Mouse (Mus musculus): ENCODE data around the gene Trank1. TPM values are rescaled to one million over a fixed set of nuclear protein-coding genes. Genes with fewer than 3 reads are reported as not detected.

Trank1 gene
- polyA plus RNA-seq, 1 experiment from 2014 or later, result 0.05 TPM

- no peak overlapping the region for H3K9ac ChIP-seq (ENCODE audit: low read length)
- H3K9me3 ChIP-seq (ENCODE audit: control insufficient read depth, low read length), result no peaks in the 10 kb centered on the region
- no peak for ATAC-seq (ENCODE audit: insufficient number of reproducible peaks, insufficient read depth, low FRiP score, low read depth)
- 70% methylated on average over 3 of the region's 3 CpGs for WGBS
- peaks cover 0 to 4% of the 10 kb centered on the region in 2 experiments; a peak in 1 of 4 replicates for H3K4me1 ChIP-seq (ENCODE audit: control insufficient read depth in 2 of 2, insufficient read depth in 2 of 2, low read length in 2 of 2)
- no peaks in the 10 kb centered on the region for H3K27me3 ChIP-seq (ENCODE audit: control insufficient read depth, insufficient read depth, low read length)
- H3K4me2 ChIP-seq (ENCODE audit: low read length), result no peak overlapping the region
- no peaks in the 10 kb centered on the region for H3K36me3 ChIP-seq (ENCODE audit: control insufficient read depth, insufficient read depth, low read length)
- no peak overlapping the region for H3K4me3 ChIP-seq (ENCODE audit: control insufficient read depth in 1 of 2, insufficient read depth in 1 of 2, low read depth in 1 of 2, low read length in 2 of 2)
- H3K27ac ChIP-seq (replicated peaks in 1 of 2; ENCODE audit: control insufficient read depth in 1 of 2, insufficient read depth in 1 of 2, low read depth in 2 of 2, low read length in 2 of 2), result no peak overlapping the region
Measured at GRCm38 (mm10) chr9:111352646-111353045, 41.1 kb downstream of the Trank1 start.

GRCm38 (mm10) chr9:111355041-111355440 is 43.5 kb downstream of the Trank1 start:
- no peak for ATAC-seq (ENCODE audit: insufficient number of reproducible peaks, insufficient read depth, low FRiP score, low read depth)
- WGBS, result 27% methylated on average over 4 of the region's 4 CpGs
- H3K4me1 ChIP-seq (ENCODE audit: control insufficient read depth in 2 of 2, insufficient read depth in 2 of 2, low read length in 2 of 2), result peaks cover 0 to 4% of the 10 kb centered on the region in 2 experiments; a peak in 1 of 4 replicates
- H3K9me3 ChIP-seq (ENCODE audit: control insufficient read depth, low read length), result no peaks in the 10 kb centered on the region
- H3K9ac ChIP-seq (ENCODE audit: low read length), result no peak overlapping the region
- H3K4me2 ChIP-seq (ENCODE audit: low read length), result no peak overlapping the region
- H3K27ac ChIP-seq (replicated peaks in 1 of 2; ENCODE audit: control insufficient read depth in 1 of 2, insufficient read depth in 1 of 2, low read depth in 2 of 2, low read length in 2 of 2), result no peak overlapping the region
- H3K27me3 ChIP-seq (ENCODE audit: control insufficient read depth, insufficient read depth, low read length), result no peaks in the 10 kb centered on the region
- H3K36me3 ChIP-seq (ENCODE audit: control insufficient read depth, insufficient read depth, low read length), result no peaks in the 10 kb centered on the region
- H3K4me3 ChIP-seq (ENCODE audit: control insufficient read depth in 1 of 2, insufficient read depth in 1 of 2, low read depth in 1 of 2, low read length in 2 of 2), result no peak overlapping the region

GRCm38 (mm10) chr9:111356386-111356785 is 44.8 kb downstream of the Trank1 start:
- no peaks in the 10 kb centered on the region for H3K9me3 ChIP-seq (ENCODE audit: control insufficient read depth, low read length)
- no peak overlapping the region for H3K4me3 ChIP-seq (ENCODE audit: control insufficient read depth in 1 of 2, insufficient read depth in 1 of 2, low read depth in 1 of 2, low read length in 2 of 2)
- WGBS, result 30% methylated on average over 3 of the region's 3 CpGs
- ATAC-seq (ENCODE audit: insufficient number of reproducible peaks, insufficient read depth, low FRiP score, low read depth), result no peak
- no peak overlapping the region for H3K27ac ChIP-seq (replicated peaks in 1 of 2; ENCODE audit: control insufficient read depth in 1 of 2, insufficient read depth in 1 of 2, low read depth in 2 of 2, low read length in 2 of 2)
- no peak overlapping the region for H3K9ac ChIP-seq (ENCODE audit: low read length)
- H3K27me3 ChIP-seq (ENCODE audit: control insufficient read depth, insufficient read depth, low read length), result no peaks in the 10 kb centered on the region
- H3K36me3 ChIP-seq (ENCODE audit: control insufficient read depth, insufficient read depth, low read length), result no peaks in the 10 kb centered on the region
- peaks cover 0 to 4% of the 10 kb centered on the region in 2 experiments; a peak in 1 of 4 replicates for H3K4me1 ChIP-seq (ENCODE audit: control insufficient read depth in 2 of 2, insufficient read depth in 2 of 2, low read length in 2 of 2)
- H3K4me2 ChIP-seq (ENCODE audit: low read length), result no peak overlapping the region

GRCm38 (mm10) chr9:111363656-111364055 is 52.1 kb downstream of the Trank1 start:
- WGBS, result 68% methylated on average over 7 of the region's 7 CpGs
- Histone ChIP-seq H3K4me1 (ENCODE audit: control insufficient read depth in 2 of 2, insufficient read depth in 2 of 2, low read length in 2 of 2) (no peaks in the 10 kb centered on the region), H3K36me3 (ENCODE audit: control insufficient read depth, insufficient read depth, low read length) (no peaks in the 10 kb centered on the region), H3K27me3 (ENCODE audit: control insufficient read depth, insufficient read depth, low read length) (no peaks in the 10 kb centered on the region), H3K4me2 (ENCODE audit: low read length) (no peak overlapping the region), H3K9me3 (ENCODE audit: control insufficient read depth, low read length) (no peaks in the 10 kb centered on the region), H3K9ac (ENCODE audit: low read length) (no peak overlapping the region), H3K4me3 (ENCODE audit: control insufficient read depth in 1 of 2, insufficient read depth in 1 of 2, low read depth in 1 of 2, low read length in 2 of 2) (no peak overlapping the region), H3K27ac (replicated peaks in 1 of 2; ENCODE audit: control insufficient read depth in 1 of 2, insufficient read depth in 1 of 2, low read depth in 2 of 2, low read length in 2 of 2) (no peak overlapping the region)
- ATAC-seq (ENCODE audit: insufficient number of reproducible peaks, insufficient read depth, low FRiP score, low read depth), result no peak

- no peak for ATAC-seq (ENCODE audit: insufficient number of reproducible peaks, insufficient read depth, low FRiP score, low read depth)
Measured at GRCm38 (mm10) chr9:111367713-111368112, 56.2 kb downstream of the Trank1 start.

GRCm38 (mm10) chr9:111372079-111372478 is 60.5 kb downstream of the Trank1 start:
- H3K27me3 ChIP-seq (ENCODE audit: control insufficient read depth, insufficient read depth, low read length), result no peaks in the 10 kb centered on the region
- WGBS, result 85% methylated on average over 3 of the region's 3 CpGs
- ATAC-seq (ENCODE audit: insufficient number of reproducible peaks, insufficient read depth, low FRiP score, low read depth), result no peak
- H3K4me3 ChIP-seq (ENCODE audit: control insufficient read depth in 1 of 2, insufficient read depth in 1 of 2, low read depth in 1 of 2, low read length in 2 of 2), result no peak overlapping the region
- H3K4me2 ChIP-seq (ENCODE audit: low read length), result no peak overlapping the region
- H3K27ac ChIP-seq (replicated peaks in 1 of 2; ENCODE audit: control insufficient read depth in 1 of 2, insufficient read depth in 1 of 2, low read depth in 2 of 2, low read length in 2 of 2), result no peak overlapping the region
- no peaks in the 10 kb centered on the region for H3K4me1 ChIP-seq (ENCODE audit: control insufficient read depth in 2 of 2, insufficient read depth in 2 of 2, low read length in 2 of 2)
- no peaks in the 10 kb centered on the region for H3K9me3 ChIP-seq (ENCODE audit: control insufficient read depth, low read length)
- no peaks in the 10 kb centered on the region for H3K36me3 ChIP-seq (ENCODE audit: control insufficient read depth, insufficient read depth, low read length)
- no peak overlapping the region for H3K9ac ChIP-seq (ENCODE audit: low read length)

More at GRCm38 (mm10) chr9:111367713-111368112, 56.2 kb downstream of the Trank1 start:
- H3K4me1 ChIP-seq (ENCODE audit: control insufficient read depth in 2 of 2, insufficient read depth in 2 of 2, low read length in 2 of 2), result no peaks in the 10 kb centered on the region
- H3K9ac ChIP-seq (ENCODE audit: low read length), result no peak overlapping the region
- no peaks in the 10 kb centered on the region for H3K27me3 ChIP-seq (ENCODE audit: control insufficient read depth, insufficient read depth, low read length)
- no peaks in the 10 kb centered on the region for H3K36me3 ChIP-seq (ENCODE audit: control insufficient read depth, insufficient read depth, low read length)
- H3K4me3 ChIP-seq (ENCODE audit: control insufficient read depth in 1 of 2, insufficient read depth in 1 of 2, low read depth in 1 of 2, low read length in 2 of 2), result no peak overlapping the region
- no peak overlapping the region for H3K27ac ChIP-seq (replicated peaks in 1 of 2; ENCODE audit: control insufficient read depth in 1 of 2, insufficient read depth in 1 of 2, low read depth in 2 of 2, low read length in 2 of 2)
- 29% methylated on average over 2 of the region's 2 CpGs for WGBS
- no peak overlapping the region for H3K4me2 ChIP-seq (ENCODE audit: low read length)
- H3K9me3 ChIP-seq (ENCODE audit: control insufficient read depth, low read length), result no peaks in the 10 kb centered on the region

- Histone ChIP-seq H3K9me3 (ENCODE audit: control insufficient read depth, low read length) (no peaks in the 10 kb centered on the region), H3K27me3 (ENCODE audit: control insufficient read depth, insufficient read depth, low read length) (no peaks in the 10 kb centered on the region), H3K27ac (replicated peaks in 1 of 2; ENCODE audit: control insufficient read depth in 1 of 2, insufficient read depth in 1 of 2, low read depth in 2 of 2, low read length in 2 of 2) (no peak overlapping the region), H3K36me3 (ENCODE audit: control insufficient read depth, insufficient read depth, low read length) (no peaks in the 10 kb centered on the region), H3K4me1 (ENCODE audit: control insufficient read depth in 2 of 2, insufficient read depth in 2 of 2, low read length in 2 of 2) (no peaks in the 10 kb centered on the region), H3K4me3 (ENCODE audit: control insufficient read depth in 1 of 2, insufficient read depth in 1 of 2, low read depth in 1 of 2, low read length in 2 of 2) (no peak overlapping the region), H3K9ac (ENCODE audit: low read length) (no peak overlapping the region), H3K4me2 (ENCODE audit: low read length) (no peak overlapping the region)
- no peak for ATAC-seq (ENCODE audit: insufficient number of reproducible peaks, insufficient read depth, low FRiP score, low read depth)
- 78% methylated on average over 6 of the region's 6 CpGs for WGBS
Measured at GRCm38 (mm10) chr9:111377868-111378267, 66.3 kb downstream of the Trank1 start.
